Mouse (Mus musculus): ENCODE measurements at regions not wholly inside any gene's neighbourhood (a gene's known extent, or its start where the extent isn't known, plus 50 kb on each side); places are given as distances from the start of the nearest gene placed in this dataset.
"Not testable (repeated sequence)": the region's sequence is repeated elsewhere in the genome, so short reads cannot be mapped to it uniquely, and the experiment has no call there.

DNA sequence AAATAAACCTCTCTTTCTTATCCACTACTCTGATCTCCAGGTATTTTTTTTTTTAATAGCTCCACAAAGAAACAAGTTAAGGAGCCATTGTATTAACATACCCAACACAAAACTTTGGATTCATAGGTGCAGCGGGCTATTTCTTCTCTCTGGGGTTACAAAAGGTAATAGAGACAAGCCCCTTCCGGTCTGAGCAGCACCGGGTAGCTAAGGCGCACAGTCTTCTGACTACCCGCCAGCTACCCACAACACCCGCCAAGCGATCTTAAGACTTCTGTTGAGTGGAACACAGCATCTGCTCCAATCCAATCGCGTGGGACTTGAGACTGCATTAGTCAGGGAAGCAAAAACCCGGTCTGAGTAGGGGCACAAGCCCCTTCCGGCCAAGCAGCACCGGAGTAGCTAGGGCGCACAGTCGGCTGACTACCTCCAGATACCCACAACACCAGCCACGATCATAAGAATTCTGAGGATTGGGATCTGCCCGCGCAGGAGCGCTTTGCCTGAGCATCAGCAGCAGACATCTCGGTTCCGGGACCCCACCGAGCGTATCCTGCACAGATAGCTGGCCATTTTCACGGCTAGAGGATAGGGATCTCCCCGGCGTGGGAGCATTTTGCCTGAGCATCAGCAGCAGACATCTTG, 2463.9 kb downstream of the Gm37988 start:
- not testable (repeated sequence) for H3K9ac ChIP-seq; H3K4me2 ChIP-seq (replicated peaks); ATAC-seq (ENCODE audit: low FRiP score, low read depth); H3K9me3 ChIP-seq; H3K4me3 ChIP-seq; H3K27me3 ChIP-seq (replicated peaks); H3K27ac ChIP-seq; H3K4me1 ChIP-seq; H3K36me3 ChIP-seq
- WGBS, result 89% methylated on average over 25 of the region's 25 CpGs

DNA sequence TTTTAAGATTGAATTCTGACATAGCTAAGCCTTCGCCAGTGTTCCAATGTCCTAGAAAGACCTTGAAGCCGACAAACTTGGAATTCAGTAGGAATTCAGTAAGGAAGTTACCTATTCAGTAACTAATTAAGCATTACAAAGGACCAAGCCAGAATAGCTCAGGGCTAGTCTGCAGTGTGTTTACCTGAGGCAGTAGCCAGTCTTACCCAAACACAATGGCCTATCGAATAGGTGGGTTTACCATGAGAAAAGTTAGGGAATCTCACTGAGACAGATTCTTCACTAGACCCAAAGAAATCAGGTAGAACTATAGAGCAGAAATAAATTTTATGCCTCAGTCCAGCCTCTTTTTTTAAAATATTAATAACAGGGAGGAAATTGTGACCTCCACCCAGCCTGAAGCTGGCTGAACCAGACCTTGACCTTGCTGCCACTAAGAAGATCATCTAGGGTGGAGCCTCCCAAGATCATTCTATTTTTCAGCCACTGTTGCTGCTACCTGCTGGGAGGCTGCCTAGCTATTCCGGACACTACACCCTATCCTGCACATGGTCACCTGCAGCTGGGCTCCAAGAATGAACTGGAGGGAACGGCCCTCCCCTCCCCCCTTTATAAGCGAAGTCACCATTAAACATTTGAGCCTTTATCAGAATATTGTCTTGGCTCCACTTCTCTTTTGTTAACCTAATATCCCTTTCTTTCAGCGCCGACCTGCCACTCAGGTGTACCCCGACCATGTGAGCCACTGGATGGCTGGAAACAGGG, 2491.4 kb downstream of the Gm37988 start:
- not testable (repeated sequence) for H3K4me2 ChIP-seq (replicated peaks); H3K9ac ChIP-seq; H3K9me3 ChIP-seq; H3K36me3 ChIP-seq; H3K4me1 ChIP-seq; H3K4me3 ChIP-seq; ATAC-seq (ENCODE audit: low FRiP score, low read depth); H3K27ac ChIP-seq; H3K27me3 ChIP-seq (replicated peaks)
- 90% methylated on average over 9 of the region's 9 CpGs for WGBS

DNA sequence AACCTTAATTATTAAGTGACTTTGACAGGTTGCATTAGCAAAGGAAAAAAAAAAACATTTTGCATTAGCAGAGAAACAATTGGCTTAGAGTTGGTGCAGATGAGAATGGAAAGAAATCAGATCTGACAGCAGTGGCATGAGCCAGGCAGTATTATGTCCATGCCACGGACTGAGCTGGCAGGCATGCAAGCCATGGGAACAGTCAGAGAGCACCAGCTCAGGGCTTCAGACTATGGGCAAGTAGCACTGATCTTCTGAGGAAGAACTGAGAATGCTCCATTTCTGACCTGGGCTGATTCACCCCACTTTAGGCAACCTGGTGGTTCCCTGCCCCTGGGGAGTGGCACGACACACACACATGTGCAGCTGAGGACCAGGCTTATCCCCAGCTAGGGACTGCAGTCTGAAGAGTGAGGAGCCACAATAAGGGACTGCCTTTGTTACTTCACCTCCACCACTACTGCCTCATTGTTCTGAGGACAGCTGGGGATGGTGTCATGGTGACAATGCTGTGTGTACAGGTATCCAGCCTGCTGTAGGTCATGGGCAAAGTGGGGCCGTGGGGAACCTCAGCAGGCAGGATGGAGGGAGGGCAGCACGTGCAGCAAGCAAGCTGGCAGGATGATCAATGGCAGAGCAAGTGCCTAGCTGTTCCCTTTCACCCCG, 2501.4 kb downstream of the Gm37988 start:
- Histone ChIP-seq H3K27ac (no peak overlapping the region), H3K36me3 (no peaks in the 10 kb centered on the region), H3K27me3 (replicated peaks) (no peaks in the 10 kb centered on the region), H3K4me2 (replicated peaks) (no peak overlapping the region), H3K4me1 (peaks cover 7% of the 10 kb centered on the region), H3K4me3 (no peak overlapping the region), H3K9me3 (no peaks in the 10 kb centered on the region), H3K9ac (no peak overlapping the region)
- peak; percentile 55; the same call in 1 of the 2 replicates for ATAC-seq (ENCODE audit: low FRiP score, low read depth)
- 27% methylated on average over 5 of the region's 5 CpGs for WGBS

- H3K4me1 ChIP-seq; H3K27ac ChIP-seq; H3K27me3 ChIP-seq (replicated peaks); H3K36me3 ChIP-seq; ATAC-seq (ENCODE audit: low FRiP score, low read depth); H3K4me3 ChIP-seq; H3K9me3 ChIP-seq; H3K4me2 ChIP-seq (replicated peaks); H3K9ac ChIP-seq: not testable (repeated sequence)
- 69% methylated on average over 6 of the region's 6 CpGs for WGBS
Measured at GRCm38 (mm10) chr1:7312401-7312800, 2504.7 kb downstream of the Gm37988 start.

DNA sequence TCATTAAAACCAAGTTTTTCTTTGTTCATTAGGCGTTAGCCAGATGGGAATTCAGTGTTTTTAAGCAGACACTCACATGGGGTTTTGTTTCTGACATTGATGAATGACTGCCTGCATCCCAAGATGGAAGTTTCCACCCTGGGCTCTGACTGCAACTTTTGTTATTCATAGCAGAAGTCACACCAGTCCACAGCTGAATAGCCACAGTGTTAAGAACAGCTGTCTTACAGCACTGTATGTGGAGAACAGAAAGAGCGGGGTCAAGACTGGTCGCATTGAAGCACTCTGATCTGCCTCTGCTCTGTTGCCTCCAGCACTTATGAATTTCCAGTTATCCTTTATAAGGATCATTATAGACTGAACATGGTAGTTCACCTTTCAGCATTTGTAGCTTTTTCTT, 2505.8 kb downstream of the Gm37988 start:
- Histone ChIP-seq H3K36me3 (no peaks in the 10 kb centered on the region), H3K4me2 (replicated peaks) (no peak overlapping the region), H3K9ac (no peak overlapping the region), H3K4me1 (peaks cover 7% of the 10 kb centered on the region), H3K27me3 (replicated peaks) (no peaks in the 10 kb centered on the region), H3K27ac (no peak overlapping the region), H3K9me3 (no peaks in the 10 kb centered on the region), H3K4me3 (no peak overlapping the region)
- 7% methylated on average over 3 of the region's 3 CpGs for WGBS
- peak; percentile 84; the same call in 1 of the 2 replicates for ATAC-seq (ENCODE audit: low FRiP score, low read depth)

- no peaks in the 10 kb centered on the region for H3K9me3 ChIP-seq
- H3K4me3 ChIP-seq, result no peak overlapping the region
- H3K27ac ChIP-seq, result no peak overlapping the region
- H3K4me2 ChIP-seq (replicated peaks), result no peak overlapping the region
- H3K9ac ChIP-seq, result no peak overlapping the region
- H3K27me3 ChIP-seq (replicated peaks), result no peaks in the 10 kb centered on the region
- no peaks in the 10 kb centered on the region for H3K4me1 ChIP-seq
- peak; percentile 71 for ATAC-seq (ENCODE audit: low FRiP score, low read depth)
- 62% methylated on average over 2 of the region's 2 CpGs for WGBS
- no peaks in the 10 kb centered on the region for H3K36me3 ChIP-seq
Measured at GRCm38 (mm10) chr1:7318850-7319249, 2511.2 kb downstream of the Gm37988 start.

- H3K27ac ChIP-seq, result no peak overlapping the region
- H3K4me1 ChIP-seq, result no peaks in the 10 kb centered on the region
- no peak overlapping the region for H3K9ac ChIP-seq
- no peaks in the 10 kb centered on the region for H3K27me3 ChIP-seq (replicated peaks)
- H3K4me3 ChIP-seq, result no peak overlapping the region
- peak; percentile 78 for ATAC-seq (ENCODE audit: low FRiP score, low read depth)
- H3K9me3 ChIP-seq, result no peaks in the 10 kb centered on the region
- no peak overlapping the region for H3K4me2 ChIP-seq (replicated peaks)
- no peaks in the 10 kb centered on the region for H3K36me3 ChIP-seq
- 24% methylated on average over 4 of the region's 4 CpGs for WGBS
Measured at GRCm38 (mm10) chr1:7319313-7319712, 2511.6 kb downstream of the Gm37988 start.
